Mouse (Mus musculus) frontal cortex, postnatal 25 days (tissue): ENCODE results near the gene Kank4.
A peak's percentile ranks its signal among the peaks of the same experiment; 100 is the strongest.
"Not testable (repeated sequence)": the region's sequence is repeated elsewhere in the genome, so short reads cannot be mapped to it uniquely, and the experiment has no call there.

ENCODE experiments used
- DNase-seq, 2 experiments: peaks; one replicate each; pipeline ENCODE4 v3.0.0; 2022; ENCODE audit warnings: low spot score in 2 of 2

Gene Kank4

DNA sequence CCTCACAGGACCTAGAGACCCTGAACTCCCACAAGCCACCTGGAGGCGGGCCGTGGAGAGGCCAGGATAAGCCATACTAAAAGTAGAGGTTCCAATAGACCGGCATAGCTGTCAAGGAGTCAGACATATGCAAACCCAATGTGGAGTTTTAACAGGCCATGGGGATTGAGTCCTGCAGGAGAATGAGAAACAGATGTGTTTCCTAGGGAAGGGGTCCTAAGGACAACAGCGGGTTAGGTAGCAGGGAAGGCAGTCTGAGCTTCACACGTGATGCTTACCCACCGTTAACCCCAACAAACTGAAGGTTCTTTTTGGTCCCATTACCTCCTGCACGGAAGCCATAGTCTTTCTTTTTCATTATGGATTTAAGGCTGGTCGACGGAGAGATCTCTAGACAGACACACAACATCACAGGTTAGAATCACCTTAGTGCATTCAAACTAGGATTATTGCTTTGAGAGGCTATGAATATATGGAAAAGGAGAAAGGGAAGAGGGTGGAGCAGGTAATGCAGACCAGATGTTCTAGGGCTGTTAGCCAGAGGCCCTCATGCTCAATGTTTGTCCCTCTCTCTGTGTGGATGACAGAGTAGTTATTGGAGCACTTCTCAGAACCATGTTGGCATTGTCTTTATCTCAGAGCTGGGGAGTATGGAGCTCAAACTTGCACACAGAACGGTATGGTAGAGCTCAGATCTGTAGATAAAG, 40.5 kb downstream of the Kank4 start:
- no peak for DNase-seq

DNA sequence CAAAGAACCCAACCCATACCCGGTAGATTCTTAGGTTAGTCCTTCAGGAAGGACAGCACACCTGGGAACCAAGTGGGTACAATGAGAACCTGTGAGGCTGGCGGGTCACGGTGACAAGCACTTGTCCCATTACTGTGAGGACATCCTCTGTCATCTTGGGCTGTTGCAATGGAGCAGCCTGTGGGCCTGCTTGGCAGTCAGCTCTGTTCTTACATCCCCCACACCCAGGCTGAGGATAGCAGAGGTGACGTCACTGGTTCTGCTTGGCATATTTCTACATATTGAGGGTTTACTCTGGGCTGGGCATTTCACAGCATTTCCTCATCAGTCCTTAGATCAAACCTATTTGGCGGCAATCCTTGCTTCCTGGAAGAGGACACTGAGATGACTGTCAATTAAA, 43.6 kb downstream of the Kank4 start:
- no peak for DNase-seq

DNA sequence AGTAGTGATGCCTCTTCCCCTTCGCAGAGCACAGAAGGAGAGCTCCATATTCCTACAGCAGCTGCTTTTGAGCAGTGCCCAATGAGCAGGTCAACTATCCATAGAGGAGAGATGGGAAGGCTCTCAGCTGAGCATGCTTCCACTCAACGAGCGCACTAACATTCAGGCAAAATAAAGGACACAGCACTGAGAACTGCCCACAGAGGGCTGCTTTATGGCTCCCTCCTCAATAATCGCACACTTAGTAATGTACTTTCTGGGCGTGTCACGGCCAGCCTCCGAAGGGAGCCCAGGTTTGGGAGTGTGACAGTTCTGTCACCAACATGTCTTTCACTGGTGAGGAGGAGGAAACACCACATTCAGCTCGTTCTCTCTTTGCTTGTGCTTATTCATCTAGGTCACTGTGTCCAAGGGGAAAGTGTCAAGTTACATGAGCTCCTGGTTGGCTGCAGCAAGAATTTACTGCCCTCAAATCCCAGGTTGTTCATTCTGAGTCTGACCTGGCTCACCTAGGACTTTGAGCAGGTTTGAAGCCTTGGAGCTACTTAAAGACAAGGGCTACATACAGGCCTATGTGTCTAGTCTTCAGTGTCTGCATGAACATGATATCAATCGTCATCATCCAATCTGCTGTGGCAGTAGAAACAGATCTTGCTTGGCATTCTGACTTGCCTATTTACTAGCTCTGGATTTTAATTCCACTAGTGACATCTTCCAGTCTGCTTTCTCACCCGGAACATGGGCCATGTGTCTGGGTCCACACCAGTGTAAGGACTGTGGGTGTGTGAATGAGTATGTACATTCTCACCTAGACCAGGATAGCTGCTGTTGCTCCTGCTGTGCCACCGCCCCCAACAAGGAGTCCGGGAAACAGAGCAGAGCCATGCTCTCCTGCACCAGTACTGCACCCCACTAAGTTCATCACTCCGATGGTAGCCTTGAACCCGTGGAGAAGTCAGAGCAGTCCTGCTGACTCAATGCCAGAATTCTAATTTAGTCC, 49.9 kb downstream of the Kank4 start:
- no peak for DNase-seq

DNA sequence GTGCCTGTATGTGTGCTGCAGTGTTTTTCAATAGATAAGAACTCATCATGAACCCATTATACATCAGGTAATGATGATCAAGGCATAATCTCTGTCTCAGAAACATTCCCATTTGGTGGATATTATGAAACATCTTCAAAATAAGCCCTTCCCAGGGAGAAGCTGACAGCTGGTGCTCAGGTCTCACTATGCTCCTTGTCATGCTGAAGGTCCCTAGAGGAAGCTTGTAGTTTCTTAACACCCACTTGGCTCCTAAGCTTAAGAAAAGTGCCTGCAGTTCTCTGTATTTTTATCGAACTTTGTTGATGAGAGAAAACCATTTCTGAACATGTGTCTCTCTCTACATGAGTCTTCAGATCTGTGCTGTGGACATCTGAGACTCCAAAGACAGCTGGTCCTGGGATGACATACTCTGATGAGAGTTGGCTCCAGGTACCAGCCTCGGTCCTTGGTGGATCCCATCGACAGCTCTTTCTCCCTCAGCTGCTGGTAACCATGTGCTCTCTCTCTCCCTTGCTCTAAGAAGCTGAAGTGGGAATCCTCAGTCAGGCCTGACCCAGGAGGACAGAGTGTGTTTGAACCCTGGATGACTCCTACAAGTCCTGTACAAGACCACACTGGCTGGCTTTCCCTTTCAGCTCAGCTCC, 58.3 kb downstream of the Kank4 start:
- no peak for DNase-seq

DNA sequence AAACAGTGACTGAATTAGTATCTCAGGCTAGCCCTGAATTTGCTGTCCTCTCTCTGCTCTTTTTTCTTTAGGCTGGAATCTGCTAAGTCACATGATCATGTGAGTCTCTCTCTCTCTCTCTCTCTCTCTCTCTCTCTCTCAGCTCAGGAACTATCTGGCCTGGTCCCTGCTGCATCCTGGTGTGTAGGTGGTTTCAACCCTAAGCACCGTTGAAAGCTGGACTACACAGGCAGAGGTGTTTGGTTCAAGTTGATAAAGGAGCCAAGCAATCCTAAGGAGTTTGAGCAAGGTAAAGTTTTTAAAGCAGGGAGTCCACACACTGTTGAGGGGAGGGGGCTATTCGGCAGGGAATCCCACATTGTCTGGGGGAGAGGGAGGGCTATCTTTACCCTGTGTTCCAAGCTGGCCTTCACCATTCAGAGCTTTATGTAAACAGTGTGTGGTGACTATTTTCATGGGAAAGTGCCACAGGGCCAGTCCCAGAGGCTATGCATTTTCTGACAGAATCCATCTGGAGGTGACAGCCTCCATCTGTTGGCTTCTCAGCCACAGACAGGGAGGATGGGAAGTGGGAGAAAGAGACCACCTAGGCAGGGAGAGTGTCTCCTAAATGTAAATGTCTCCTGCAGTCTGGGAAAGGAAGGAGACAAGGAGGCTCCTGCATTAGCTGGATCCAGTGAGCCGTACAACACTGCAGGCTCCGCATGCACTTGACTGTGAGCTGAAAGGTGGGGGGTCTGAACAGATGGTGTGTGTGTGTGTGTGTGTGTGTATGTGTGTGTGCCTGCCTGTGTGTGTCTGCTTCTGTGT, 59.1 kb downstream of the Kank4 start:
- DNase-seq, result no peak

DNA sequence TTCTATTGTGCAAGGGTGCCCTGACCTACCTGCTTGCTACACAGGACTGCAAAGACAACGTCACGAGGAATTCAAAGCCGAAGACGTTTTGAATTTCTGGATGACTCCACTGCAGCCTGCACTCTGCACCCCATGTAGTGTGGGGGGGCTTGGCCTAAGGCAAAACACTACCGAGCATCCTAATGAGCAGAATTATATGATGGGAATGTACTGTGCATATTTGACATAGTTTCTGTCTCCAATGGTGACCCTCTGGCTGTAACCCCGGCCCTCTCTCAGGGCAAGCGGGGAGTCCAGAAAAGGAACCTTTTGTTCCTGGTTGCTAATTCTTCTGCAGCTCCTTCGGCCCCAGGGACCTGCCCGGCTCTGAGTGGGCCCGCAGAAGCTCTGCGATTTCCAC, 61.2 kb downstream of the Kank4 start:
- no peak for DNase-seq

DNA sequence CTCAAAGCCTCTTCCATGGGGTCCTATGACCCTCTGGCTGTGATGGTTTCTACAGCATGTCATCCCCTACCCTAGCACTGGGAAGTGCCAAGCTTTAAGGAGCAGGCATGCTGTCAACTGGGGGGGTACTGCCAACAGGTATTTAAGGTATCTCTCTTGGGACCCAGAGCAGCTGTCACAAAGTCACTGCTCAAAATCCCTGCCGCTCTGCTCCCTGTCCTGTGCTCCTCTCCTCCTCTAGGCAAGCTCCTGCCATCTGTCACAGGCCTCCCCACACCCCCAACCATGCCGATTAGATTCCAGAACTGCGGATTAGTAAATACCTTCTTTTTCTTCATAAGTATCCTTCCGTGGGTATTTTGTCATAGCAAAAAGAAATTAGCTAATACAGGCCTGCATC, 62.9 kb downstream of the Kank4 start:
- no peak for DNase-seq

DNA sequence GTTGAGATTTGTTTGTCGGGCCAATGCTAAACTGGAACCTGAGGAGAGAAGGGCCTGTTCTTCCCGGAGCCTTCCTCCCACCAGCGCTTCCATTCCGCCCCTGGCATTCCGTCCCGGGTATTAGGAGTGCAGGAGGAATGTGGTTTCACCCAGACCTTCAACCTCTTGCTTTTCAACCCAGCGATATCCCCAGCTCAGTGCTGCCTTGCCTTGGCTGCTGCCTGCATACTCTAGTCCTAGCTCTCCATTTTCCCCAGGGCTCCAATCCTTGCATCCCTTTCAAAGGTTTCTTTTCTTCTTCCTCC, 73.5 kb downstream of the Kank4 start:
- no peak for DNase-seq

DNA sequence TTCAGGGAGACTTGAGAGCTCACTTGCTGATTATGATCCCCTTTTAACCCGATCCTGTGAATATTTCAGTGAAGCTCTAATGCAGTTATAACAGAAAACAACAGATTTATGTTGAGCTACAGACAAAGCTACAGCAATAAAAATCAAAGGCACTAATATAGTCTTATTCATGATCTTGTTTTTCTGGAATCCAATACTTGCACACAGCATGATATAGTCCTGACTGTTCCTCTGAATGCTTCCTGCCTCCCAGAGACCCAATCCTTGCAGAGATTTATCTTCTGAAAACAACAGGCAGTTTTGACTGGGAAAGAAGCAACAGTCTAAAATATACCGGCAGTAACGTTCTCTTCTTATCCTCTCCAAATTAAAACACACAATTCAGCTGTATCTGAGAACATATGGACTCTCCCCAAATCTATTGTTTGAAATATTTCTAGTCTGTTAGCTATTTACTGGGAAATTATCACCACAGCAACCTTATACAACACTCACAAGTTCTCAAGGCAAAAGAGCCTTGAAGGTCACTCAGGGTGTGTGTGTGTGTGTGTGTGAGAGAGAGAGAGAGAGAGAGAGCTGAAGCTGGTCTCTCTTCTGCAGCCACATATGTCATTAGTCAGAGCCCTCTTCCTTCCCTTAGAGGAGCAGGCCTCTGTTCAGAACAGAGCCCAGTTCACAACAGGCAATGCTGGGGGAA, 74.0 kb downstream of the Kank4 start:
- no peak for DNase-seq

DNA sequence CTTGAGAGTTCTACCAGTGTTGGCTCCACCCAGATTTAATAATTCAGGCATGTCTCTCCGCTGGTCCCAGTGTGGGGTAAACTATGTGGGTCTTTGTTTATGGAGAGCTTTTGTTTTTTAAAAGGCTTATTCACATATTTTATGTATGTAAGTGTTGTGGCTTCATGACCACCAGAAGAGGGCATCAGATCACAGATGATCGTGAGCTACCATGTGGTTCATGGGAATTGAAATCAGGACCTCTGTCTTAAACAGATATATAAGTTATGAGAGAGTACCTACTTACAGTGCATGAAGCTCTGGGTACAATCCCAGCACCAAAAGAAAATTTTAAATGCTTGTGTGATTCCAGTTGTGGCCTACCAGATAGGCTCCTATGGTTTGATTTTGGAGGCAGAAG, 77.6 kb downstream of the Kank4 start:
- no peak for DNase-seq

DNA sequence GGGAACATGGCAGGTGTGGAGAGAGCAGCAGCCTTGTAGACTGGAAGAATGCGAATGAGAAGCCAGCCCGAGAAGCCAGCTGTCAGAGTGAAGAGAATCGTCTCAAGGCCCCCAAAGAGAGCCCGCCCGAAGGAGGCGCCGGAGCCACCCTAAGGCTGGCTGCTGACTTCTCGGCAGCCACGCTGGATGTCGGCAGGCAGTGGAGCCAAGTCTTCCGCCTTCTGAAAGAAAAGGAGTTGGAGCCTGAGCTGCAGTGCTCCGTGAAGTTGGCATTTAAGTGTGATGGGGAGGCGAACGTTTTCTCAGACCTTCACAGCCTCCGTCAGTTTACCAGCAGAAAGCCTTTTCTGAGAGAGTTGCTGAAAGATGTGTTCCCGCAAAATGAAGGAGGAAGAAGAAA, 83.7 kb downstream of the Kank4 start:
- DNase-seq, result no peak

DNA sequence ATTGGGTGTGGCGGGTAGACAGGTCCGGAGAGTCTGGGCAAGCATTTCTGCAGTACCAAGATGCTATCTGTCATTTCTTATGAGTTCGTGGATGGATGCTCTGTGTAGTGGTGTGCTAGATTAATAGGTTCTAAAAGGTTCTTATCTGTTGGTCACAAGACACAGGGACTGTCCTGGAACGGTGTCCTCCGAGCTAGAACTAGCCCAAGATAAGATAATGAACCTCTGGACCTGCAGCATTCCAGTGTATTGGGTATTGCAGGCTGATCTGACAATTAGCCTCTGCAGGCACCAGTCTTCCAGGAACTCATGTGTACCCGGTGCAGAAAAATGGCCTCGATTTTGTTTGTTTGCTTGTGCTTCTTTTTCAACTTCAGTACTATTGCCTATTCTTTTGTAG, 88.6 kb downstream of the Kank4 start:
- no peak for DNase-seq

DNA sequence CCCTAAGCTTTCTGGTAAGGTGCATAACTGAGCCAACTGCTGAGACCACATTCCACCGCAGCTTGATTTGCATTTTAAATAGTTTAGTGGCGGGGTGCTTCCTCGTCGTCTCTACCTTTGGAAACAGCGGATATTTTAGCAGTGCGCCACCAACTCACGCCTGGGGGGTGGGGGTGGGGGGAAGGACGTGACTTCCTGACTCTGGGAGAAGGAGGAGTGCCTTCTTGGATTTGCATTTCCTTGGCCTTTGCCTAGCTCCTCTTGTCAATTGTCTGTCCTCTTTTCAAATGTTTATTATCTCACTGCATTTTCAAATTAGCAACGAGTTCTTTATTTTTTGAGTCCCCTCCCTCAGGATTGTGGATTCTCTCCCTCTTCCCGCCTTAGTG, 89.4 kb downstream of the Kank4 start:
- DNase-seq, result no peak

DNA sequence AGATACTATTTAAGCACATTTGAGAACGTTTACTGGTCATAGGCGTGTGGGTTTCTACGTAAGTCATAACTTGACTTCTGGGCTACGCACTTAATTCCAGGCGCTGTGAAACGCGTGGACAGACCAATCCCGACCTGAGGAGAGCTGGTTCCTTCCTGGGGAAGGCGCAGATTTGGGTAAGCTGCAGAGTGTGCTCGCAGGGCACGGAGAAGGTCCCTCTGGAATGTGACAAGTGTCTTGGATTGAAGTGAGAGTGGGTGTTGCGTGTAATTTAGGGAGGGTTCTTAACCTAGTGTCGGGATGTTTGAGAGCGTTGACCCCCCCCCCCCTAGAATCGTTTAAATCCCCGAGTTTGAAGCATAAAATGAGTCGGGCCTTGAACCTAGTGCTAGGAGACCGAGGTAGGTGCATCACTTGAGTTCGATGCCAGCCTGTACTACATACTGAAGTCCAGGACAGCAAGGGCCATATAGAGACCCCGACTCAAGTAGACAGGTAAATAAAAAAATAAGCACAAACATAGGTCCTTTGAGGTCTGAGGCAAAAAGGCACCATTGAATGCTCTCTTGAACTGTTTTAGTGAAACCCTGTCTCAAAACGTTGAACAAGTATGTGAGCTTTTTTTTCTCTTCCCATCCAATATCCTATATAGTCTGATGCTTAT, 89.9 kb downstream of the Kank4 start:
- no peak for DNase-seq

DNA sequence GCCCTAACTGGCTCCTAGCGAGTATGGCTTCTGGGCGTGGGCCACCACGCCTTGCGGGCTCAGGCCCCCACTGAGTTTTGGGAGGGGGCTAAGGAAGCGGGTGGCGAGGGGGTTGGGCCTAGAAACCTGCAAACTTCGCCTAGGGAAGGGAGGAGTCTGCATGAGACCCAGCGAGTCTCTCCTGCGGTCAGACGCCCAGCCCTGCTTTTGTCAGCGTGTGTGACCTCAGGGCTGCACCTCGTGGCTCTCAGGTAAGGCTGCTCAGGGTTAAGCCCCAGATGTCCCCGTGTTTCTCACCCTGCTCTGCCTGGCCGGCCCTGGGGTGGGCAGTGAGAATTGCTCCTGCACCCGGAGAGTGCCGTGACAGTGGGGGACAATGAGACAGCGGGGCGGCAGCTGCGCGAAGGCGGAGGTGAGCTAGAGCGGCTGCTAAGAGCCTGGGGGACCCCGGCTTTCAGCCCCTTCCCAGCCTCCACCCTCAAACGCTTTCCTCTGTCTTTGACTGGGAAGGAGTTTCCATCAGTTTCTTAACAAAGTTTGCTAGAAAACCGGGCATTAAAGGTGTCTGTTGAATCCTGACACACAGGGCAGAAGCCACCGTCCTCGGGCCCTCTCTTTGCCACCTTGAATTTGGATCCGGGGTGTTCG, 90.6 kb downstream of the Kank4 start, which contains the start of gene L1td1:
L1td1 (plus strand) TSS at position 145 of the 648 bp plus-strand sequence.
- no peak for DNase-seq

DNA sequence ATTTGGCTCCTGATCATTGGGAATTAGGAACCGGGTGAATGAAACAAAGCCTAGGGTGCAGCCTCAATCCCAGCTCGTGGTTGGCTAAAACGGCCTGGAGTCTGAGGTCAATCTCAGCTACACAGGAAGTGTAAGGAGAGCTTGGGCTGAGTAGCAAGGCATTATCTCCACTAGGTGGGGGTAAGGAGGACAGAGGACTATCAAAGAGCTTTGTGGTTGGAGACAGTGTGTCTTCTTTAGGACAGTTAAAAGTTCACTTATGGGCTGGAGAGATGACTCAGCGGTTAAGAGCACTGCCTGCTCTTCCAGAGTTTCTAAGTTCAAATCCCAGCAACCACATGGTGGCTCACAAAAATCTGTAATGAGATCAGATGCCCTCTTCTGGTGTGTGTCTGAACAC, 91.9 kb downstream of the Kank4 start:
- no peak for DNase-seq

DNA sequence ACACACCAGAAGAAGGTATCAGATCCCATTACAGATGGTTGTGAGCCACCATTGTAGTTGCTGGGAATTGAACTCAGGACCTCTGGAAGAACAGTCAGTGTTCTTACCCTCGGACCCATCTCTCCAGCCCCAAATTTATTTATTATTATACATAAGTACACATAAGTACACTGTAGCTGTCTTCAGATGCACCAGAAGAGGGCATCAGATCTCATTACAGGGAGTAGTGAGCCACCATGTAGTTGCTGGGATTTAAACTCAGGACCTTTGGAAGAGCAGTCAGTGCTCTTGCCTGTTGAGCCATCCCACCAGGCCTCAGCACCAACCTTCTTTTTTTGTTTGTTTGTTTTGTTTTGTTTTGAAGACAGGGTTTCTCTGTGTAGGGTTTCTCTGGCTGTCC, 92.7 kb downstream of the Kank4 start:
- not testable (repeated sequence) for DNase-seq

DNA sequence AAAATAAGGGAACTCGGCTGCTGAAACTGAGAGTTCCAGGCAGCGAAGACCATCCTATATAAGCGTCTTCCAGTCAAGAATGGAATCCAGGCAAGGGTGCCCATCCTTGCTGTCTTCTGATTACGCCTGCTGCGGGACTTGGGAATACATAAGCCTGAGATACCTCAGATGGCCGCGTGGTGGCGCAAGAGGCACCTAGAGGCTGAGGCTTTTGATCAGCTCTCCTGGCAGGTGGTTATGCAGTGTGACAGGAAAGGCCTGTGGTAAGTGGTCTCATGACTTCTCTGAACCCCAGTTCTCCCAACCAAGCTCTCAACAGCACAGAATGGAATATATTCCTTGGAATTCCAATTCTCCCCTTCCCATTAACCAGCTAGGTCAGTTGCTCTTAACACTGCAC, 94.9 kb downstream of the Kank4 start:
- peak; percentile 49 to 52 for DNase-seq

DNA sequence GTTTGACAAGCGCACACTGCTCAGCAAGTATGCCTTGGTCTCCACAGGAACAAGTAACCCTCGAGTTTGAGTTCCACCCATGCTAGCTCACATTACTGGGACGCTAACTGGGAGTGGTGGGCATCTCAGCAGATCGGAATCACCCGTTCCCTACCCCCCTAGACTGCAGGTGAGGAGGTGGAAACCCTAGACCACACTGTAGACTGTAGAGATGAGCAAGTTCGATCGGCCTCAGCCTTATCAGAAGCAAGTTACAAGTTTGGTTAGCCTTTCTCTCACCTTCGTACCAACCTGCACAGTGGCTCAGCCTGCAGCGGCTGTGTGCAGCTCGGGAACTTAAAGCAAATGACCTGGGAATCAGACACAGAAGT, 98.8 kb downstream of the Kank4 start:
- no peak for DNase-seq
